Mouse (Mus musculus) stomach, embryonic 15.5 days (tissue): ENCODE results near the gene Tomm70a. TPM values are rescaled to one million over a fixed set of nuclear protein-coding genes. Genes with fewer than 3 reads are reported as not detected.
"Not testable (repeated sequence)": the region's sequence is repeated elsewhere in the genome, so short reads cannot be mapped to it uniquely, and the experiment has no call there.

Source experiments
- ATAC-seq: fragments of 200-750 bp; cut with Nextera tagmentation; 2 replicates; pipeline ENCODE4 v1.8.0; 2017; ENCODE audit warnings: low read depth, moderate number of reproducible peaks, moderate TSS enrichment; ENCODE audit not compliant: insufficient read depth, low FRiP score
- H3K27ac ChIP-seq: fragments of 300-500 bp; sonication (generic); 2 replicates; pipeline ENCODE4 v1.5.1; 2015; ENCODE audit warnings: mild to moderate bottlenecking, inconsistent platforms
- H3K27me3 ChIP-seq: fragments of 300-500 bp; sonication (generic); replicated peaks from 2 replicates; pipeline ENCODE4 v1.6.1; 2015; ENCODE audit warnings: inconsistent platforms
- H3K36me3 ChIP-seq: fragments of 300-500 bp; sonication (generic); 2 replicates; pipeline ENCODE4 v1.6.1; 2015; ENCODE audit warnings: inconsistent platforms
- H3K4me1 ChIP-seq: fragments of 300-500 bp; sonication (generic); 2 replicates; pipeline ENCODE4 v1.6.1; 2015; ENCODE audit warnings: inconsistent platforms
- H3K4me2 ChIP-seq: fragments of 300-500 bp; sonication (generic); 2 replicates; pipeline ENCODE4 v1.6.1; 2015; ENCODE audit warnings: mild to moderate bottlenecking, inconsistent platforms
- H3K4me3 ChIP-seq: fragments of 300-500 bp; sonication (generic); replicated peaks from 2 replicates; pipeline ENCODE4 v1.5.1; 2015; ENCODE audit warnings: inconsistent platforms
- H3K9ac ChIP-seq: fragments of 300-500 bp; sonication (generic); 2 replicates; pipeline ENCODE4 v1.6.1; 2015; ENCODE audit warnings: inconsistent platforms
- H3K9me3 ChIP-seq: fragments of 300-500 bp; sonication (generic); 2 replicates; pipeline ENCODE4 v1.6.1; 2016; ENCODE audit warnings: inconsistent platforms
- WGBS: fragments of 180-500 bp; shearing (Covaris S2); methylation state at CpG from one replicate; pipeline ENCODE4 v1.1.7; 2015; 5-methylcytosine and 5-hydroxymethylcytosine counted together
- polyA plus RNA-seq: library from polyadenylated mRNA; unstranded; fragments of >200 nt; fragmentation: Nextera tagmentation; extraction: Ambion mirVana; gene quantifications from 2 replicates; pipeline ENCODE4 v1.2.1, GENCODE M21; 2015

Tomm70a gene
- polyA plus RNA-seq, 1 experiment from 2014 or later = 44.7 TPM

GRCm38 (mm10) chr16:57157728-57158127 lies 36.2 kb downstream of the Tomm70a start:
- no peak for ATAC-seq

GRCm38 (mm10) chr16:57159835-57160234 lies 38.3 kb downstream of the Tomm70a start:
- no peak overlapping the region for H3K4me2 ChIP-seq
- no peaks in the 10 kb centered on the region for H3K4me1 ChIP-seq
- H3K4me3 ChIP-seq = no peak overlapping the region
- H3K27me3 ChIP-seq = no peaks in the 10 kb centered on the region
- no peak overlapping the region for H3K9ac ChIP-seq
- peaks cover 27% of the 10 kb centered on the region for H3K36me3 ChIP-seq
- no peak for ATAC-seq
- no peak overlapping the region for H3K27ac ChIP-seq
- no peaks in the 10 kb centered on the region for H3K9me3 ChIP-seq
- 63% methylated on average over 7 of the region's 7 CpGs for WGBS

More at GRCm38 (mm10) chr16:57157728-57158127, 36.2 kb downstream of the Tomm70a start:
- H3K4me1 ChIP-seq = no peaks in the 10 kb centered on the region
- no peak overlapping the region for H3K9ac ChIP-seq
- H3K4me3 ChIP-seq = no peak overlapping the region
- no peaks in the 10 kb centered on the region for H3K27me3 ChIP-seq
- H3K4me2 ChIP-seq = no peak overlapping the region
- 69% methylated on average over 4 of the region's 4 CpGs for WGBS
- H3K27ac ChIP-seq = no peak overlapping the region
- H3K36me3 ChIP-seq = peaks cover 27% of the 10 kb centered on the region
- no peaks in the 10 kb centered on the region for H3K9me3 ChIP-seq

- no peak overlapping the region for H3K27ac ChIP-seq
- no peak for ATAC-seq
- 90% methylated on average over 5 of the region's 5 CpGs for WGBS
Measured at GRCm38 (mm10) chr16:57162841-57163240, 41.3 kb downstream of the Tomm70a start.

DNA sequence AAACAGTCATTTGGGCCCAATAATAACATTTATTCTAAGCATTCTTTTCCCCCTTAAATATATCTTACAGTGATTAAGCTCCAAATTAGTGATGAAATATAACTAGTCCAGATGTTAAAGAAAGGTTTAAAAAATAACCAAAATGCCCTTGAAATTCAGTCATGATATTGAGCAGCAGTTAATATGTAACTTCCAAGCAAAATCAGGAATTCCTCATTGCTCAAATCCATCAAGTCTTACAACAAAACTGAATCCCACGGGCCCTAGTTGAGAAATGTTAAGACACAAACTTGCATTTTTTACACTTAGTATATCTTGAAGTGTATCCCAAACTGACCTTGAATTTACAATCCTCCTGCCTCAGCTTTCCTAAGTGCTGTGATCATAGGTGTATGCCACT lies 42.2 kb downstream of the Tomm70a start:
- peaks cover 2% of the 10 kb centered on the region; the same call in 1 of the 2 replicates for H3K4me1 ChIP-seq
- no peak overlapping the region for H3K27ac ChIP-seq
- no peak overlapping the region for H3K9ac ChIP-seq
- WGBS = 75% methylated on average over 1 of the region's 1 CpGs
- peaks cover 8% of the 10 kb centered on the region; the same call in 1 of the 2 replicates for H3K36me3 ChIP-seq
- no peak overlapping the region for H3K4me2 ChIP-seq
- H3K4me3 ChIP-seq = no peak overlapping the region
- H3K27me3 ChIP-seq = no peaks in the 10 kb centered on the region
- H3K9me3 ChIP-seq = no peaks in the 10 kb centered on the region
- ATAC-seq = no peak

More at GRCm38 (mm10) chr16:57162841-57163240, 41.3 kb downstream of the Tomm70a start:
- no peak overlapping the region for H3K4me3 ChIP-seq
- no peaks in the 10 kb centered on the region for H3K27me3 ChIP-seq
- peaks cover 15% of the 10 kb centered on the region; the same call in 1 of the 2 replicates for H3K36me3 ChIP-seq
- H3K9me3 ChIP-seq = no peaks in the 10 kb centered on the region
- peaks cover 2% of the 10 kb centered on the region; the same call in 1 of the 2 replicates for H3K4me1 ChIP-seq
- H3K9ac ChIP-seq = no peak overlapping the region
- H3K4me2 ChIP-seq = no peak overlapping the region

- Histone ChIP-seq H3K9me3 (no peaks in the 10 kb centered on the region), H3K36me3 (0 out of 2 replicates have a peak, but pooled peaks cover 5% of the 10 kb centered on the region), H3K4me2 (no peak overlapping the region), H3K4me1 (peaks cover 2% of the 10 kb centered on the region; the same call in 1 of the 2 replicates), H3K4me3 (no peak overlapping the region), H3K9ac (no peak overlapping the region), H3K27ac (no peak overlapping the region), H3K27me3 (no peaks in the 10 kb centered on the region)
- 95% methylated on average over 5 of the region's 5 CpGs for WGBS
- ATAC-seq = no peak
Measured at GRCm38 (mm10) chr16:57165157-57165556, 43.7 kb downstream of the Tomm70a start.

- no peak for ATAC-seq
- 75% methylated on average over 6 of the region's 6 CpGs for WGBS
- Histone ChIP-seq H3K9ac (no peak overlapping the region; the same call in 1 of the 2 replicates), H3K4me3 (peak overlapping the region; percentile 95), H3K27ac (peak overlapping the region; percentile 95; the same call in 1 of the 2 replicates), H3K36me3 (0 out of 2 replicates have a peak, but pooled peaks cover 3% of the 10 kb centered on the region), H3K4me1 (peaks cover 2% of the 10 kb centered on the region; the same call in 1 of the 2 replicates), H3K4me2 (peak overlapping the region; percentile 71), H3K9me3 (no peaks in the 10 kb centered on the region), H3K27me3 (no peaks in the 10 kb centered on the region)
Measured at GRCm38 (mm10) chr16:57166086-57166485, 44.6 kb downstream of the Tomm70a start.

DNA sequence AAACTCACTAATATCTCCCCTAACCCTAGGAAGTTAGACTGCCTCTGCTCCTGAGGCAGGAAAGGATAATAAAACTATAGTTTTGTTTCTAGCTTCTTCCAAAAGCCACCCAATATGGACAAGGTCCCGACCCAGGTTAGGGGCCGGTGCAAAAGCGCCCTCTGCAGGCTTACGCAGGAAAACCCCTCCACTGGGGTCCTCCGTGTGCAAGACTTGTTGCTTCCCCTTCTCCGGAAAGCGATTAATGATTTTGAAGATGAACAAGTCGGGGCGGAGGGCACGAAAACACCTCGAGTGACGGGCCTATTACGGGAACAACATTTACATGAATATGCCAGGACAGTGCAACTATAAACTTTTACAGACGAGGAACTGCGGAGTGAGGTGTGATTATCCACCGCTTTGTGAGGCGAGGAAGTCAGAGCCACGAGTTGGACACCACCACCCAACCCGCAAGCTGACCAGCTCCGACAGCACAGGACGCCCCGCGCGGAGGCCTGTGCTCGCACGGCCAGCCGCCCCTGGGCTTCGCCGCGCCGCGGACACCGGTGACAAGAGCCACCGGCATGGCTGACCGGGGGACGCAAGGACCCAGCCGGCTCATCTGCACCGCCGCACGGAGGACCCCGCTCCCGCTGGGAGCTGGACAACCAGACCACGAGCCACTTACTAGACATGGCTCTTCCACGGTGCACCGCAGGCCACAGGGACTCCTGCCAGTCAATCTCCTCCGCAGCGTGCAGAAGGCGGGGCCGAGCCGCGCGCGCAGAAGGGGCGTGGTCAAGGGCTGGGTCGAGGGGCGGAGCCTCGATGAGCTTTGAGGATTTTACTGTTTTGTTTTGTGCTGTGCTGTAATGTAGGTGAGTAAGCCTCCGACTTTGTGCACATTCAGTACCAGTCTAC lies 45.4 kb downstream of the Tomm70a start, which contains the start of gene Nit2:
Nit2 (minus strand) TSS at position 731 of the 903 bp plus-strand sequence.
- Histone ChIP-seq H3K9ac (peak within 1 kb of the TSS; percentile 88), H3K9me3 (no peaks in the 10 kb centered on the region), H3K36me3 (0 out of 2 replicates have a peak, but pooled peaks cover 2% of the 10 kb centered on the region), H3K27ac (peak within 1 kb of the TSS; percentile 95), H3K4me2 (peak within 1 kb of the TSS; percentile 71), H3K4me1 (peaks cover 2% of the 10 kb centered on the region; the same call in 1 of the 2 replicates), H3K4me3 (peak within 1 kb of the TSS; percentile 95), H3K27me3 (no peaks in the 10 kb centered on the region)
- WGBS = under 1% methylated on average over 58 of the region's 58 CpGs
- peak; percentile 96 for ATAC-seq

GRCm38 (mm10) chr16:57167514-57167912 lies 46.0 kb downstream of the Tomm70a start:
- Histone ChIP-seq H3K9ac (no peak overlapping the region; the same call in 1 of the 2 replicates), H3K27ac (peak overlapping the region; percentile 95; the same call in 1 of the 2 replicates), H3K4me3 (peak overlapping the region; percentile 95), H3K4me2 (peak overlapping the region; percentile 71), H3K27me3 (no peaks in the 10 kb centered on the region), H3K36me3 (peaks cover under 1% of the 10 kb centered on the region; the same call in 1 of the 2 replicates), H3K9me3 (no peaks in the 10 kb centered on the region), H3K4me1 (peaks cover 2% of the 10 kb centered on the region; the same call in 1 of the 2 replicates)
- peak; percentile 36; the same call in 1 of the 2 replicates for ATAC-seq
- WGBS = 17% methylated on average over 5 of the region's 5 CpGs

DNA sequence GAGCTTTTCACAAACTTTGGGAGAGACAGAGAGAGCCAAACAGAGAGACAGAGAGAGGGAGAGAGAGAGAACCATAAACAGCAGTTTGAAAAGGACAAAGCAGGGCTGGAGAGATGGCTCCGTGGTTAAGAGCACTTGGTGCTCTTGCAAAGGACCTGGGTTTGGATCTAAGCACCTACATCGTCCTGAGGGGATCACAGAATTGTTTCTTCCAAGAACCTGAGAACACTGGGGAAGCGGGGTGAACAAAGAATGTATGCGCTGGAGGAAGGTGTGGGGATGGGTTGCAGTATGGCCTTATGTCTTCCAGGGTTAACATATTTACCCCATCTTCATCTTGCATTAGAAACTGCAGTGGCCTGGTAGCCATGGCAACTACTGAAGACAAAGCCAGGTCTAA lies 46.7 kb downstream of the Tomm70a start:
- no peak for ATAC-seq
- WGBS = 68% methylated on average over 4 of the region's 4 CpGs

GRCm38 (mm10) chr16:57171161-57171560 lies 49.7 kb downstream of the Tomm70a start:
- Histone ChIP-seq H3K27ac (no peak overlapping the region), H3K36me3 (peaks cover 6% of the 10 kb centered on the region), H3K9me3 (no peaks in the 10 kb centered on the region), H3K9ac (no peak overlapping the region), H3K27me3 (no peaks in the 10 kb centered on the region), H3K4me3 (no peak overlapping the region), H3K4me2 (no peak overlapping the region), H3K4me1 (peaks cover 2% of the 10 kb centered on the region; the same call in 1 of the 2 replicates)
- no peak for ATAC-seq
- WGBS = 93% methylated on average over 8 of the region's 8 CpGs

More for the DNA sequence above, 46.7 kb downstream of the Tomm70a start:
- Histone ChIP-seq H3K4me3 (no peak overlapping the region), H3K27ac (no peak overlapping the region), H3K4me1 (peaks cover 2% of the 10 kb centered on the region; the same call in 1 of the 2 replicates), H3K36me3 (peaks cover 3% of the 10 kb centered on the region; the same call in 1 of the 2 replicates), H3K27me3 (no peaks in the 10 kb centered on the region), H3K4me2 (no peak overlapping the region), H3K9me3 (no peaks in the 10 kb centered on the region), H3K9ac (no peak overlapping the region)

GRCm38 (mm10) chr16:57171570-57171969 lies 50.1 kb downstream of the Tomm70a start:
- Histone ChIP-seq H3K27me3 (no peaks in the 10 kb centered on the region), H3K4me2 (no peak overlapping the region), H3K27ac (no peak overlapping the region), H3K4me3 (no peak overlapping the region), H3K36me3 (peaks cover 6% of the 10 kb centered on the region), H3K9me3 (no peaks in the 10 kb centered on the region), H3K4me1 (peaks cover 2% of the 10 kb centered on the region; the same call in 1 of the 2 replicates), H3K9ac (no peak overlapping the region)
- WGBS = 89% methylated on average over 6 of the region's 6 CpGs
- ATAC-seq = no peak

DNA sequence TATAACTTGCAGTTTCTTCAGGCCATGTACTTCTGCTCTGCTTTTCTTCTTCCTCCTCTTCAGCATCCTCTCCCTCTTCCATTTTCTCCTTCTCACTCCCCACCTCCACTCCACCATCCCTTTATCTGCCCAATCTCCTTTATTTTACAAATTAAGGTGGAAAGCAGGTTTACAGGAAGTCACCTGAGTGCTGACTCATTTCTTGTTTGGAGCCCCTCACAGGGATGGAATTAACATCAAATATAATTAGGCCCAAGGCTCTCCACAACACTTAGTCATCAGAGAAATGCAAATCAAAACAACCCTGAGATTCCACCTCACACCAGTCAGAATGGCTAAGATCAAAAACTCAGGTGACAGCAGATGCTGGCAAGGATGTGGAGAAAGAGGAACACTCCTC lies 53.0 kb downstream of the Tomm70a start:
- H3K36me3 ChIP-seq, ATAC-seq, H3K27ac ChIP-seq, H3K9ac ChIP-seq, H3K9me3 ChIP-seq, H3K4me2 ChIP-seq, H3K4me3 ChIP-seq, H3K27me3 ChIP-seq, H3K4me1 ChIP-seq: not testable (repeated sequence)
